Mouse (Mus musculus): ENCODE measurements around the gene Chm. TPM values are rescaled to one million over a fixed set of nuclear protein-coding genes. Genes with fewer than 3 reads are reported as not detected.

Gene Chm
- total RNA-seq (2023) = 28.2 and 29.2 TPM in 2 replicates

DNA sequence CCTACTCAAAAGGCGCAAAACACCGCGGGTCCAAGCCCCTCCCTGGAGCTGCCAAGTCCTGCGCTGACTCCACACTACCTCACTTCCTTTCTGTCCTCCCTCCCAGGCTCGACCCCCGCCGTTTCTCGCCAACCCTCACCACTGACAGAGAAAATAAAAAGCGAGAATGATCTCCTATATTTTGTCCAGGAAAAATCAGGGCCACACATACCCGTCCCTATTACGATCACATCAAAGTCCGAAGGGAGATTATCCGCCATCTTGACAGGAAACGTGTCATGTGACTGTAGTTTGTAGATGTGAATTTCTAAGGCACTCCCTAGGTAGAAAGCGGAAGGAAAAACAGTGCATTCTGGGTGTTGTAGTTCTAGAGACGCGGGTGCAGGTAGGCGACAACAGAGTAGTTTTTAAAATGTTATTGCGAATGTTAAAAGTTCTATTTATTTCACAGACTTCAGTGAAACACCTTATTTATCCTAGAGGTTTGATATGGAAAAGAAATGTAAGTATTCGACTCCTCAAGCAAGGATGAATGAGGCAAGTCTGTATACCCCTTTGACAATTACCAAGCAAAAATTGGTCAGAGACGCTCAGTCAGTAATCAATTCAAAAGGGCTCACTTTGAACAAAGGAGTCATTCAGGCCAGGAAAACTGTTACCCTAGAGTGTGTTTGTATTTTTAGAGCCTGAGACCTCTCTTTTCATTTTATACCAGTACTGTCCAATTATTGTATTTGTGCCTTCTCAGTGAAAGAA is at the start of gene Chm:
TSS of gene Chm (minus strand) at position 288 of the 756 bp plus-strand sequence.

Other genes with a start within 250 kb of the Chm start
- gene Dach2, start 112.0 kb upstream of the Chm start, total RNA-seq (2023) = 0.19 TPM in 1 of 2 replicates, not detected in the other

Measured in neutrophil, adult 65 days (primary cell).